Mouse (Mus musculus): Measurements from ENCODE around the gene Rbl1.

Rbl1 gene

GRCm38 (mm10) chr2:157172984-157173383 is 31.4 kb downstream of the Rbl1 start:
- CTCF ChIA-PET, result no interaction called here

DNA sequence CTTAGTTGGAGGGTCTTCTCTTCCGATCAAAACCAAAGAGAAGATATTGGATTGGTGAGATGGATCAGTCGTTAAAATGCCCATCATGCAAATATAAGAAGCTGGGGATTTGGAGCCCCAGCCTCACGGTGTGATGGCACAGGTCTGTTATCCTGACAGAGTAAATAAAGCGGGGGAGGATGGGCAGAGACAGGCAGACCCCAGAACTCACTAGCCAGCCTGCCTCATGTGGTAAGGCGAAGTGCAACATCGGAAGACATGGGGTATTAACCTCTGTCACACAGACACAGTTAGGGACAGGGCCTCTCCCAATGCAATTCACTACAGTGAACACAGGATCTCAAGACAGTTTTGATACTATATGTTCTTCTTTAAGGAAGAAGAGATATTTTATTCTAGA is 33.7 kb downstream of the Rbl1 start:
- CTCF ChIA-PET, result no interaction called here

- CTCF ChIA-PET, result no interaction called here
These were observed 34.2 kb downstream of the Rbl1 start for GRCm38 (mm10) chr2:157170166-157170565.

- CTCF ChIA-PET, result no interaction called here
These were observed 37.8 kb downstream of the Rbl1 start for GRCm38 (mm10) chr2:157166371-157167080.

DNA sequence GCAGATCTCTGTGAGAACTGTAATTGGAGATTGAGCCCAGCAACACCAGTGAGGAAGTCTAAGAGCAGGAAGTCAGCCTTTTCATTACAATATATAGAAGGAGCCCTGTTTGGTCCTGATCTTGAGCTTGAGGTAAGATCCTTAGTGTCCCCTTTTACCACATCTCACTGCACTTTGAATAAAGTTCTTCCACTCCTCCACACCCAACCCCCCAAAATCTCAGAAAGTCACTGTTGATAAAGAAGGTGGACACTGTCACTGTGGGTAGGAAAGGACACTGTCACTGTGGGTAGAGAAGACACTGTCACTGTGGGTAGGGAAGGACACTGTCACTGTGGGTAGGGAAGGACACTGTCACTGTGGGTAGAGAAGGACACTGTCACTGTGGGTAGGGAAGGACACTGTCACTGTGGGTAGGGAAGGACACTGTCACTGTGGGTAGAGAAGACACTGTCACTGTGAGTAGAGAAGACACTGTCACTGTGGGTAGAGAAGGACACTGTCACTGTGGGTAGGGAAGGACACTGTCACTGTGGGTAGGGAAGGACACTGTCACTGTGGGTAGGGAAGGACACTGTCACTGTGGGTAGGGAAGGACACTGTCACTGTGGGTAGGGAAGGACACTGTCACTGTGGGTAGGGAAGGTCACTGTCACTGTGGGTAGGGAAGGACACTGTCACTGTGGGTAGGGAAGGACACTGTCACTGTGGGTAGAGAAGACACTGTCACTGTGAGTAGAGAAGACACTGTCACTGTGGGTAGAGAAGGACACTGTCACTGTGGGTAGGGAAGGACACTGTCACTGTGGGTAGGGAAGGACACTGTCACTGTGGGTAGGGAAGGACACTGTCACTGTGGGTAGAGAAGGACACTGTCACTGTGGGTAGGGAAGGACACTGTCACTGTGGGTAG is 38.8 kb downstream of the Rbl1 start:
- CTCF ChIA-PET, result interaction anchor here (0.6 kb wide), 1 partner anchor 15 kb away, joined by 3 read pairs; no protein-coding TSS in a partner anchor

DNA sequence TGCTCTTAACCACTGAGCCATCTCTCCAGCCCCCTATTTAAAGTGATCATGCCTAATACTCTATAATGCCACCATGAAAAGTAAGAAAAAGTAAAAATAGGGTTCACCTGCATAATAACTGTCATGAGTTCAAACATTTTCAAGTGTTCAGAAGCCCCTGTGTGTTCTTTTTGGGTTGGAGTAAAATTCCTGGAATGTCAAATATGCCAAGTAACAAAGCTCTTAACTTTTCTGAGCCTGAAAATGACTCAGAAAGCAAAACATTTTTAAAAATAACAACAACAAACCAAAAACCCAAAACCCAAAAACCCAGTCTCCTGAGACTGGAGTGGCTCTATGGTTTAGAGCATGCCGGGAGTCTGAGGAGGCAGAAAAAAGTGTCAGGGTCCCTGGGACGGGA is 40.2 kb downstream of the Rbl1 start:
- CTCF ChIA-PET, result no interaction called here

DNA sequence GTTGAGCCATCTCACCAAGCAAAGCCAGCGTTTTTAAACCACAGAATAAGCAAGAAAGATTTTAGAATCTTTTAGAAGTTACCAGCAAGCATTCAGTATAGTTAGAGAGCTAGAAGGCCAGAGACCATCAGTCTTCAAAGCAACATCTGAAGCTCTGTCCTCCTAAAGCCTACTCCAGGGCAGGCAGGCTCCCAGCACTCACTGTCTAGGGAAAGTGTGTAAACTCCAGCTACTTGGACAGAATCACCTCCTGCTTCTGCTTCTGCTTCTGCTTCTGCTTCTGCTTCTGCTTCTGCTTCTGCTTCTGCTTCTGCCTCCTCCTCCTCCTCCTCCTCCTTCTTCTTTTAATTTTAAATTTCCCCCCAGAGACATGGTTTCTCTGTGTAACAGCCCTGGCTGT is 48.3 kb downstream of the Rbl1 start:
- CTCF ChIA-PET, result no interaction called here

DNA sequence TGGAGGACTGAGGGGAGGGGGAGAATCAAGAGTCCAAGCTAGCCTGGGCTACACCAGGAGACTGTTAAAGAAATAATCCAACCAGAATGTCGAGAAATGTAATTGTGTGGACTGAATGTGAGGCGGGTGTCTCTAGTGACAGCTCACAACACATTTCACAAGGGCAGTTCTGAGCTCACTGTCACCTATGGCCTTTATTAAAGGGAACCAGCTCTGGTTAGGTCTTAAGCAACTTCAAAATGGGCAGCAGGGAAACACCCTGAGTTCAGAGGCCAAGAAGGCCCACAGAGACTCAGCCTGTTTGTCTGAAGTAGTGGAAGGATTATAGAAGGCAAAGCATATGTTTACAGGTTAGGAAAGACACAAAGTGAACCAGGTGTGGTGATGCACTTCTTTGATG is 51.1 kb downstream of the Rbl1 start:
- CTCF ChIA-PET, result no interaction called here

DNA sequence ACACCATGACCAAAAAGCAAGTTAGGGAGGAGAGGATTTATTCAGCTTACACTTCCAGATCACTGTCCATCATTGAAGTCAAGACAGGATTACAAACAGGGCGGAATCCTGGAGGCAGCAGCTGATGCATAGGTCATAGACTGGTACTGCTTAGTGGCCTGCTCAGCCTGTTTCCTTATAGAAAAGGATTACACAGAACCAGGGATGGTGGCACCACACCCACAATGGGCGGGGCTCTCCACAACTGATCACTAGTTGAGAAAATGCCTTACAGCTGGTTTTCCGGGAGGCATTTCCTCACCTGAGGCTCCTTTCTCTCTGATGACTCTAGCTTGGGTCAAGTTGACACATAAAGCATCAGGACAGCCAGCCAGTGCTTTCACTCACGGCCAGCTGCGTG is 55.9 kb downstream of the Rbl1 start:
- CTCF ChIA-PET, result no interaction called here

GRCm38 (mm10) chr2:157147397-157148020 is 56.8 kb downstream of the Rbl1 start:
- CTCF ChIA-PET, result no interaction called here

DNA sequence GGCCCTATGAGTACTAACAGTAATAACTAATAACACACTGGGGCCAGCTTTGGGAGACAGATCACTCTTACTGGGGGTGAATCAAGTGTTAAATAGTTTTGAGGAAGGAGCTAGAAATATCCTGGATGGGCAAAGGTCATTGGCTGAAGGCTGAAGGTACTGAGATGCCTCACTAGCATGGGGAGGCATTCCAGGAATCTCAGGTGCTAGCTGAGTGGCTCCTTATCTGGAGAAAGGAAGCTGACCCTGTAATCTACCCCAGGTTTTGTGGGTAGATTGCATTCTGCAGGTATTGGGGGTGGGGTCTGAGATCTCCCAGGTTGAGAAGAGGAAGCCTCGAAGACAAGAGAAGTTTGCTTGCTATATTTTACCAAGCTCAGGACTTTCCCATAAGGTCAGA is 59.2 kb downstream of the Rbl1 start:
- CTCF ChIA-PET, result interaction anchor here (0.6 kb wide), 1 partner anchor 171 kb away, joined by 3 read pairs; no protein-coding TSS in a partner anchor

GRCm38 (mm10) chr2:157144132-157144531 is 60.2 kb downstream of the Rbl1 start:
- CTCF ChIA-PET, result no interaction called here

DNA sequence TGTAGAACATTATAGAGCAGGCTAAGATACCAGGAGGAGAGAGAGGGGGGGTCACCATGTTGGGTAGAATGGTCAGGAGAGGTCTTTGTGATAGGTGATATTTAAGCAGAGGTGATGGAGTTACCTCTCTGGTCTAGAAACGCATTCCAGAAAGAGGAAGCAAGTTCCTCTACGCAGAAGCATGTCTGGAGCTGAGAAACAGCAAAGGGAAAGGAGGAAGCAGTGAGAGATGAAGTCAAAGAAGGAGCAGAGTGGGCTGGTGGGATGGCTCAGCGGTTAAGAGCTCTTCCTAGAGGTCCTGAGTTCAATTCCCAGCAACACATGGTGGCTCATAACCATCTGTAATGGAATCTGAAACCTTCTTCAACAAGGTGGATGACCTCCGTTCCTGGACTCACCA is 62.4 kb downstream of the Rbl1 start:
- CTCF ChIA-PET, result interaction anchor here (1.3 kb wide), 1 partner anchor 18 kb away, joined by 3 read pairs; no protein-coding TSS in a partner anchor

DNA sequence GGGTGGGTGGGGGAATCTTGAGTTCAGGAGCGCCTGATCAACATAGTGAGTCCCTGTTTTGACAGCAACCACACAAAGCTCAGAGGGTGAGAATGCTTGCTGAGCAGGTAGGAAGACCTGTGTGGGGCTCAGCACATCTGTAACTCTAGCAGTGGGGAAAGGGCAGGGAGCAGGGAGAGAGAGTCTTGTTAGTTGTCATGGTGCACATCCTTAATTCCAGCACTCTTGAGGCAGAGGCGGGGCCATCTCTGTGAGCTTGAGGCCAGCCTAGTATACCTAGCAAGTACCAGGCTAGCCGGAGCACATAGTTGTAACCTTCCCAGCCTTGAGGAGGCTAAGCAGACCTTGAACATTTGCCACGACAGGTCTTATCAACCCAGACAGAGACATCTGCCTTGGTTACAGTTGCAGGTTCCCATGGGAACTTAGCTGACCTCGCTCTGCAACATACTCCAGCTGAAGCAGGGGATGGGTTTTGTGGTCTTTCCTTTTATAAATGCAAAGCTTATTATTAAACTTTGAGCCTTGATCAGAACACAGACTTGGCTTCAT is 65.0 kb downstream of the Rbl1 start:
- CTCF ChIA-PET, result interaction anchor here (0.6 kb wide), 1 partner anchor 66 kb away, joined by 3 read pairs; no protein-coding TSS in a partner anchor

DNA sequence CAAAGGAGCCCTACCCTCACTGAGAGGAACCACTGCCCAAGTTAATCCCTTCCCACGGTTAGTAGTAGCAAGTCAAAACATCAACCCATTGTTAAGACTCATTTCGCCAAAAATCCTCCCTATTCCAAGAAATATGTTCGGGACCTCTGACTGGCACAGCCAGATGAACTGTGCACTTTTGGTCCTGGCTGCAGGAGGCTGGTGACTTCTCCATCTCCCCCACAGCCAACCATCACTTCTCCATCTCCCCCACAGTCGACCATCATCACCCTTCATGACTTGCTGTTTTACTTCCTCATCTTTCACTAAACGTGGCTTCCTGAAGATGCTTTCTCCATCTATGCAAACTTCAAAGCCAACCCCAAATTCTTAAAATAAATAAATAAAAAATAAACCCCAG is 65.5 kb downstream of the Rbl1 start:
- CTCF ChIA-PET, result interaction anchor here (0.6 kb wide), 1 partner anchor 67 kb away, joined by 3 read pairs; no protein-coding TSS in a partner anchor

DNA sequence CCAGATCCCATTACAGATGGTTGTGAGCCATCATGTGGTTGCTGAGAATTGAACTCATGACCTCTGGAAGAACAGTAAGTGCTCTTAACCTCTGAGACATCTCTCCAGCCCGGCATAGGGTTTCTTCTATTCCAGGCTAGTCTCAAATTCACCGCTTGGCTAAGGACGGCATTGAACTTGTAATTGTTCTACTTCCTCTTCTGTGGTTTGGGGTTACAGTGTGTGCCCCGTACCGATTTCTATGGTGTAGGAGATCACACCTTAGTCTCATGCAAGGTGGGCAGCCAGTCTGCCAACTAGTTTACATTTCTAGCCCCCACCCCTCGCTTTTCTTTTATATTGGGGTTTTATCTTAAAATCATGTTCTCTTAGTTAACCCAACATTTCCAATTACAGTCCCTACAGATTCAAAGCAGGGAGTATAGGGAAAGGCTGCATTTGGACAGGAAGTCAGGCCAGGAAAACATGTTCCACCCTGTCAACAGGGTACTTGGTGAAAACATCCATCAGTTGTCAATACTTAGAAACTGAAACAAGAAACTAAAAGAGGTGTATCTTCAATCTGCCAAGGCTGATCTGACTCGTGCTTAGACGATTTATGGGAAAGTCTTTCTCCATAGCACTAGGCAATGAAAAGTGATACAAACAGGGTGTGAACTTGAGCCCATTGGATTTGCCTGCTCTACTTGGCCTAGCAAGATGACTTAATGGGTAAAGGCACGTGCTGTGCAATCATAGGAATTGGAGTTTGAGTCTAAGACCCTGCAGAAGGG is 66.2 kb downstream of the Rbl1 start:
- CTCF ChIA-PET, result interaction anchor here (0.6 kb wide), 1 partner anchor 68 kb away, joined by 3 read pairs; no protein-coding TSS in a partner anchor

GRCm38 (mm10) chr2:157136646-157137045 is 67.7 kb downstream of the Rbl1 start:
- CTCF ChIA-PET, result interaction anchor here (1.1 kb wide), 1 partner anchor 18 kb away, joined by 3 read pairs; no protein-coding TSS in a partner anchor

DNA sequence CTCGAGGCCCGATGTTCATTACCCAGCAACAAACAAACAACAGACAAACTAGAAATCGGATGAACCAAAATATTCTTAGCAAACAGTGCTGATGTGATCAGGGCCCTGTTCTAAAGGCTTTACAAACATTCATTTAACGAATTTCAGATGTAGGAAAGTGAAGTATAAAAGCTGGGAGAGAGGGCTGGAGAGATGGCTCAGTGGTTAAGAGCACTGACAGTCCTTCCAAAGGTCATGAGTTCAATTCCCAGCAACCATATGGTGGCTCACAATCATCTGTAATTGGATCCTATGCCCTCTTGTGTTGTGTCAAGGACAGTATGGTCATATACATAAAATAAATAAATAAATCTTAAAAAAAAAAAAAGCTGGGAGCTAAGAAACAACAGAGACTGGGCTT is 68.2 kb downstream of the Rbl1 start:
- CTCF ChIA-PET, result interaction anchor here (1.1 kb wide), 1 partner anchor 17 kb away, joined by 3 read pairs; no protein-coding TSS in a partner anchor

DNA sequence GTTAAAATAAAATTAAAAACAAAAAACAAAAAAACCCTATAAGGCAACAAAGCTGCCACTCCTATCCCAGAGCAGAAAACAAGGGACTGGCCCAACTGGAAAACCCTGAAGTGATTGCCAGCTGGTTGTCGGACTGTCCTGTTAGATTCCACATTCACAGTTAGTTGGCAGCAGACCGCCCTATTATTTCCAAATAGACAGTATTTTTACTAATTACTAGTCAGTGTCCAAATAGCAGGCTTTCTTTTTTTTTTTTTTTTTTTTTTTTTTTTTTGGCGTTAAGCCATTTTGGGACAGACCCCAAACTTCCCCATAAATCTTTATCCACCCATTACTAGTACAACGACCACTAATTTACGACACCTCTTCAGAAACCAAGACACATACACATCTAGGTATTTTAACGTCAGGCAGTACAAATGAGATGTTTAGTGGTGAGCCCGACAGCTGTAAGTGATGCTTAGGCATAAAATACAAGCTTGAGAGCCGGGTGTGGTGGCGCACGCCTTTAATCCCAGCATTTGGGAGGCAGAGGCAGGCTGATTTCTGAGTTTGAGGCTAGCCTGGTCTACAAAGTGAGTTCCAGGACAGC is 68.7 kb downstream of the Rbl1 start:
- CTCF ChIA-PET, result interaction anchor here (0.7 to 1.1 kb wide), 3 partner anchors 17 to 741 kb away, joined by 3 to 7 read pairs (median 5); no protein-coding TSS in a partner anchor

DNA sequence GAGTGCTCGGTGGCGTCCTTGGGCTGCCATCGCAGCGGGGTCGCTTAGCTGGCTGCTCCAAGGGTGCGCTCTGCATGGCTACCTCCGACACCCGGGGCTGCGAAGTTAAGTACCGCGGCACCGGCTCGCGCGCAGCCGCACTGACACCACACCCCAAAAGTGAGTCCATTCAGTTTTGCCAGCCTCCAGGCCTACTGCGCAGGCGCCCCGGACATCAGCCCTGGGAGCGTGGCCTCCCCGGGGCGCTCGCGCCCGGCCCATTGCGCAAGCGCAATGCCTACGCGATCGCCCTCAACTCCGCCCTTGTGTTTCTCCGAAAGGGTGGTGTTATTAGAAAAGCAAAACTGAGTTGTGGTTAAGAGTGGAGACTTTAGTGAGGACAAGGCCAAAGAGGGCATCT is 69.3 kb downstream of the Rbl1 start, which contains the start of gene Samhd1:
Gene Samhd1 (minus strand): TSS at position 252 of the 400 bp plus-strand sequence.
- CTCF ChIA-PET, result interaction anchor here (0.7 to 0.8 kb wide), 2 partner anchors 63 to 740 kb away, joined by 5 to 7 read pairs; no protein-coding TSS in a partner anchor
